Mouse (Mus musculus) yolk sac, embryonic 10.5 days (tissue): ENCODE results near the gene Ppig.
A peak's percentile ranks its signal among the peaks of the same experiment; 100 is the strongest.

Experiments used
- DNase-seq: peaks from one replicate; pipeline ENCODE4 v3.0.0-alpha.2; 2017; ENCODE audit warnings: low spot score

Gene Ppig

DNA sequence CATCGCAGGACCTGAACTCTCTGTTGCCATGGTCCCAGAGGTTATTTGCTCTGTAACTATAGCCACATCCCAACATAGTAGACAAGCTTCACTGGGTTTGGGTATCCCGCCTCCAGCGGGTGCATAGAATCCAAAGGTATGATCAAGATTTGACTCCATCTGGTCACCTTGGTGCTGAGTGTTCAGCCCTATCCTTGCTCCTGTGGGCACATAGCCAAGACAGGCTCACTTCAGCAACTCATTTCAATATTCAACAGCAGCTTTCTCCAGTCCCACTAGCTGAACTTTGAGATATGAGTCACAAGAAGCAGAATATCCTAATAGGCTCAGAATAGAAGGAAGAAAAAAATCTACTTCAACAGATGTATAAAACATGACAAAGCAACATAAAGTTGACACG is 41.0 kb downstream of the Ppig start:
- DNase-seq: no peak

DNA sequence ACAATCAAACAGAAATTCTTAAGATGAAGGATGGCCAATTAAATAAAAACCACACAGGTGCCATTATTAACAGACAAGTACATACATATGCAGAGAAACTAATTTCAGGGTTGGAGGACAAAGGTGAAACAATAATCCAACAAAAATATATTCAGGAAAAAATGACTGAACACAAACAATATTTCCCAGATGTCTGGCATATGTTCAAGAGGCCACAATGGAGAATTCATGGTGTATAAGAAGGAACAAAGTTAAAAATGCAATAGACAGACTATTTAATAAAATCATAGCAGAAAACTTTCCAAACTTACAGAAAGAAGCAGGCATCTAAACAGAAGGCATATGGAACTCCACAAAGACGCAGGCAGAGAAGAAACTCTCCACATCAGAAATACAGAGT is 42.4 kb downstream of the Ppig start:
- no peak for DNase-seq

DNA sequence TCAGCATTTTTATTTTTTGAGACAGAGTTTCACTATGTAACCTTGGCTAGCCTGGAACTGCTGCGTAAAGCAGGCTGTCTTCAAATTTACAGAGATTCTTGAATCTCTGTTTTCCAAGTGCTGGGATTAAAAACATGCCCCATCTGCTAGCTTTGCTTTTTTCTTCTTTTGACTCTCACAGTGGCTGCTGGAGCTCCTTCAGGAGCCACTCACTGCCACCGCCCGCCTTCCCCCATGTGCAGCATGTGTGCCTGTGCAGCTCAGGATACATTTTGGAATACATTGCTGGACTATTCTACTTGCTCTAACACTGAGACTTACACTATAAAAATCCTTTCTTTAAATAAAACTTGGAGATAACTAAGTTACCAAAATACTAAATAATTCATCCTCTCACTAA is 51.0 kb downstream of the Ppig start:
- DNase-seq: no peak

DNA sequence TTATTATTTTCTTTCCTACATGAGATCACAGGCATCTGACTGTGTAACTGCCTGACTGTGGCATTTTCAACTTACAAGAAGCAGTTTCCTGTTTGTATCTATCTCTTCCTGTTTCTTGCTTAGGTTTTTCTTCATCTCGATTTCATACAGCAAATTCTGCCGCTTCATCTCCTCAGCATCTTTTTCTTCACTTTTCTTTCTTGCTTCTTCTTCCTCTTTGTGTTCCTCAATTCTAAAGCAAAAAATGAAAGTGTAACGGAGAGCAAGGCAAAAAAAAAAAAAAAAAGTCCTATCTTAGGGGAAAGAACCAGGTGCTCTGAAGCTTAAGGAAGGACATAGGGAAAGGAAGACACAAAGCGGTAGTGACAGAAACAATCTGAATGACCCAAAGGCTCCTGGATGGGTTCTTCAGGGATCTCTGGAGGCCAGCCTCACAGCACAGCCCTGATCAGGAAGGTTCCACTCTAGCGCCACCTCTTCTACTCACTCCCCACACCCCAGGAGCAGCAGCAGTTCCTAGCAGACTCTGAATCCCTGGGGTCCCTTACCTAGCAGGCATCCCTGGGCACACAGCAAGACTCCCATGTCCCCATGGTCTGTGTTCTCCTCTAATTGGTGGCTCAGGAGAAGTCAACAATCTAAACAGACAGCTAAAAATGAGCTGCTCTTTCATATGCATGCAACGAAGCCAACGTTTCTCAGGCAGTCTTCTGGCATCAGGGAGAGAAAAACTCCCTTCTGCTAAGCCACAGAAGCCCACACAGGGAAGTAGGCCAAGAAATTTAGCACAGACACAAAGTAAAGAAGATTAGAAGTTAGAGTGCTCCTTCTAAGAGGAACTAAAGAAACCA is 55.9 kb downstream of the Ppig start:
- no peak for DNase-seq

DNA sequence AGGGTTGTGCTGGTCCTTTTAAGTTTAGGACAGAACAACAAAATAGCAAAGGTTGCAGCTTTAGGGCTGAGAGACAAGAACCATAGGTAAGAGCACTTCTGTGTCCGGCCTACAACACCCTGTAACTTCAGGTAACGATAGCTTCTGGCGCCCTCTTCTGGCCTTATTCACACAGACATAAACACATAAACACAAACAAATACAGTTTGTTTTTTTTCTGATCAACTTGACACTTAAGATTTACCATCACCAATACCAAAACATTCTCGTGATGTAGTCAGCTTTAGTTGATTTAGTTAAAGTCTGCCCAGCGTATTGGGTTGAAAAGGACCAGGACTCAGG is 56.5 kb downstream of the Ppig start:
- DNase-seq: no peak

DNA sequence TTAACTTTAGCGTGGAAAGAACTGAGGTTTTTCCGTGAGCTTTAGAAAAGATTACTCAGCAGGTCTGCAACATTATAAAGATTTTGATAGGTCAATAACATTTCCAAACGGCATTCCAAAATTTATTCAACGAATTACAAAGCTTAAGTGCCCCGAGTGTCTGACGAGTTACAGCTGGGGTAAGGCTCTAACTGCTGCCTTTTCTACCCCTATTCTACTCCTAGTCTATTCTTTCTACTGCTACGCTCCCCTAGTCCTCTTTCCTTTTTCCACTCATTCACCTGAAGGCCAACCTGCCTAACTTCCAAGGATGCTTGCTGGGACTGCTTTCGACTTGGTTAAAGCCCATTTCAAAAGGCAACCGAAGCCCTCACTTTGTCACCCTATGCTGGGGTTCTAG is 66.6 kb downstream of the Ppig start:
- no peak for DNase-seq

DNA sequence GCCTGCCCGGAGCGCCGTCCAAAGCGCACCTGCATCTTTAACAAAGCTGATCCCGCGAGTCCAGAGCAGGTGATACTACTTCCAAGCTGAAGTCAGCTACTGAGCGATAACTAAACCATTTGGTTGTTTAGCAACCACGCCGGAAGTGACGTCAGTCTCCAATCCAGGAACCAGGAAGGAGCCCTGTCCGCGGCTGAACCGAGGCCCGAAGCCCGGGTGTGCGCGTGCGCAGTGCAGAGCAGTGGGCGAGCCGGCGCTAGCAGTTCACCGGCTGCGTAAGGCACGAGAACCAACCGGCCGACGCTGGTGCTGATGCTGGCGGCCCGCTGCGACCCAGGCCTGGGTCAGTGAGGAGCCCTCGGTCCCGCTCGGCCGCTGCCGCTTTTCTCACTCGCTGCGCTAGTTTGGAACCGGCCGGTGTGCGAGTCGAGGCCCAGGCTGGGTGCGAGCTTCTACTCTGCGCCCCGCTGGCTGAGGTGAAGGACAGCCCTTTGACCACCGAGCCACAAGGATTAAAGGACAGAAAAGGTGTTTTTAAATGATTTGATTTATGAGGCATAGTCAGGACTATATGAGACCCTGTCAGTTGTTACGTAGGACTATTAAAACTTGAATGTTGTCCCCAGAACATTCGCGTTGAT is 67.2 kb downstream of the Ppig start, which contains the start of the genes Ccdc173 and Phospho2:
Ccdc173 (minus strand) TSS at position 147 of the 641 bp plus-strand sequence.
Phospho2 (plus strand) TSS at position 195 of the 641 bp plus-strand sequence.
- DNase-seq: peak; percentile 96

DNA sequence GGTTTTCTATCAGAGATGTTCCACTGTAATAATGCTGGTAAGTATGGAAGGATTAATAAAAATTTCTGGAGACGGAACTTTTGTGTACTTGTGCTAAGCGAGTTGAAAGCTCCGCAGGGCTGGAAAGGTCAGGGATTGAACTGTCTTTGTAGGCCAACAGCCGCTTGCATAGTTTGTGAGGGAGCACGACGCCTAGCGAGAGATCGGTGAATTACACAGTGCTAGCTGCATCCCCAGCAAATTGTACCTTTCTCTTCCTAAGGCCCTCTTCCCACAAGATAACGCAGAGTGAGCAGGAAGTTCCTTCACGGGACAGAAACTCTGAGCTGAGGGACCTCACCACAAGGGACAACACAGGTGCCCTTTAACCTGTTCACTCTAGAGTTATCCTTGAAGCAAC is 67.9 kb downstream of the Ppig start:
- DNase-seq: peak; percentile 90

DNA sequence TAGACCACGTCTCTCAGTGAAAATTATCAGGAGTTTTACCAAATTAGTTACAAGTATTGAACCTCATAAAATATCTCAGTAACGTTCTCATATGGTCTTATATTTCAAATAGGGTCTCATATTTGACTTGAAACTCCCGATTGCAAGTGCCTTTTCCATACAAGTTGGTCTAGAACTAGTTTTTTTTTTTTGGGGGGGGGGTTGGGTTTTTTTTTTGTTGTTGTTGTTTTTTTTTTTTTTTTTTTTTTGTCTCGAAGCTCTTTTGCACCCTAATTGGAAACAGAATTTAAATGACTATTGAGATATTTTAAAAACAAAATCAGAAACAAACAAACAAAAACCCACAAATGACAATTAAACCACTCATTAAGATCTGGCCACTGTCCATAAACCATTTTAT is 68.4 kb downstream of the Ppig start:
- DNase-seq: no peak

DNA sequence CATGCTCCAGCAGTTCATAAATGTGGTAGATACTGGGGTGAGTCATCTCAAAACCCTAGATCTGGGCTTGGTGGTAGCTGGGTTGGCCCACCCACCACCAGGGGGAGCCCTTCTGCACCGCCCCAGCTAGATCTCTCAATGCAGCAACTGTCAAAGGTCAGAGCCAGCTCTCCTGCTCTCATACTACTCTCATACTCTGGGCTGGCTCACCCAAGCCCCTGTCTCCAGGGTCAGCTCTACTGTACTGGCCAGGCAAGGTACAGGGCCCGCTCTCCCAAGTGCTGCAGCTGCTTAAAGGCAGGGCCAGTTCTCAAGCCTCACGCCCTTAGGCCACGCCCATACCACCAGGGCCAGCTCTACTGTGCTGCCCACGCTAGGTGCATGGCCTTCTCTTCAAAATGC is 80.6 kb downstream of the Ppig start:
- DNase-seq: peak; percentile 49
